Mouse (Mus musculus): ENCODE measurements around the gene Rora. TPM values are rescaled to one million over a fixed set of nuclear protein-coding genes. Genes with fewer than 3 reads are reported as not detected.
A peak's percentile ranks its signal among the peaks of the same experiment; 100 is the strongest.

Gene Rora
- total RNA-seq, 2 experiments from 2014 or later: 68.0 to 81.9 TPM

GRCm38 (mm10) chr9:68735886-68736285 is 82.3 kb downstream of the Rora start:
- DNase-seq (ENCODE audit: low spot score in 2 of 2): no peak
- intact Hi-C loops (cut with DNase I): no loop called here

- intact Hi-C loops (cut with DNase I): no loop called here
- no peak for DNase-seq (ENCODE audit: low spot score in 2 of 2)
These were observed 83.7 kb downstream of the Rora start for GRCm38 (mm10) chr9:68737197-68737736.

GRCm38 (mm10) chr9:68745931-68746646 is 92.5 kb downstream of the Rora start:
- DNase-seq (ENCODE audit: low spot score in 2 of 2): peak in 1 of 2 experiments; percentile 72
- intact Hi-C loops (cut with DNase I): no loop called here

- DNase-seq (ENCODE audit: low spot score in 2 of 2): no peak
- intact Hi-C loops (cut with DNase I): no loop called here
These were observed 103.4 kb downstream of the Rora start for GRCm38 (mm10) chr9:68756976-68757375.

- DNase-seq (ENCODE audit: low spot score in 2 of 2): no peak
- intact Hi-C loops (cut with DNase I): no loop called here
These were observed 105.7 kb downstream of the Rora start for GRCm38 (mm10) chr9:68759324-68759723.

- intact Hi-C loops (cut with DNase I): no loop called here
- no peak for DNase-seq (ENCODE audit: low spot score in 2 of 2)
These were observed 106.7 kb downstream of the Rora start for GRCm38 (mm10) chr9:68760329-68760728.

- intact Hi-C loops (cut with DNase I): no loop called here
These were observed 107.3 kb downstream of the Rora start for GRCm38 (mm10) chr9:68760876-68761275.

GRCm38 (mm10) chr9:68761672-68762071 is 108.1 kb downstream of the Rora start:
- intact Hi-C loops (cut with DNase I): no loop called here

More at GRCm38 (mm10) chr9:68760876-68761275, 107.3 kb downstream of the Rora start:
- DNase-seq (ENCODE audit: low spot score in 2 of 2): no peak

GRCm38 (mm10) chr9:68765595-68765994 is 112.0 kb downstream of the Rora start:
- DNase-seq (ENCODE audit: low spot score in 2 of 2): no peak
- intact Hi-C loops (cut with DNase I): no loop called here

More at GRCm38 (mm10) chr9:68761672-68762071, 108.1 kb downstream of the Rora start:
- no peak for DNase-seq (ENCODE audit: low spot score in 2 of 2)

GRCm38 (mm10) chr9:68769638-68770037 is 116.1 kb downstream of the Rora start:
- DNase-seq (ENCODE audit: low spot score in 2 of 2): no peak
- intact Hi-C loops (cut with DNase I): no loop called here

GRCm38 (mm10) chr9:68771383-68771782 is 117.8 kb downstream of the Rora start:
- intact Hi-C loops (cut with DNase I): no loop called here

GRCm38 (mm10) chr9:68773770-68774169 is 120.2 kb downstream of the Rora start:
- intact Hi-C loops (cut with DNase I): no loop called here
- DNase-seq (ENCODE audit: low spot score in 2 of 2): no peak

More at GRCm38 (mm10) chr9:68771383-68771782, 117.8 kb downstream of the Rora start:
- DNase-seq (ENCODE audit: low spot score in 2 of 2): no peak

GRCm38 (mm10) chr9:68782011-68782410 is 128.4 kb downstream of the Rora start:
- DNase-seq (ENCODE audit: low spot score in 2 of 2): peak in 1 of 2 experiments; percentile 21
- intact Hi-C loops (cut with DNase I): no loop called here

- peak in 1 of 2 experiments; percentile 19 for DNase-seq (ENCODE audit: low spot score in 2 of 2)
- intact Hi-C loops (cut with DNase I): no loop called here
These were observed 129.0 kb downstream of the Rora start for GRCm38 (mm10) chr9:68782604-68783003.

- intact Hi-C loops (cut with DNase I): no loop called here
These were observed 129.7 kb downstream of the Rora start for GRCm38 (mm10) chr9:68783246-68783645.

GRCm38 (mm10) chr9:68786614-68787293 is 133.2 kb downstream of the Rora start:
- DNase-seq (ENCODE audit: low spot score in 2 of 2): no peak

More at GRCm38 (mm10) chr9:68783246-68783645, 129.7 kb downstream of the Rora start:
- DNase-seq (ENCODE audit: low spot score in 2 of 2): no peak

GRCm38 (mm10) chr9:68787665-68788064 is 134.1 kb downstream of the Rora start:
- intact Hi-C loops (cut with DNase I): no loop called here
- DNase-seq (ENCODE audit: low spot score in 2 of 2): no peak

More at GRCm38 (mm10) chr9:68786614-68787293, 133.2 kb downstream of the Rora start:
- intact Hi-C loops (cut with DNase I): no loop called here

GRCm38 (mm10) chr9:68790922-68791321 is 137.3 kb downstream of the Rora start:
- DNase-seq (ENCODE audit: low spot score in 2 of 2): no peak
- intact Hi-C loops (cut with DNase I): no loop called here

GRCm38 (mm10) chr9:68791982-68792540 is 138.5 kb downstream of the Rora start:
- intact Hi-C loops (cut with DNase I): no loop called here
- peak in 1 of 2 experiments; percentile 14 for DNase-seq (ENCODE audit: low spot score in 2 of 2)

- no peak for DNase-seq (ENCODE audit: low spot score in 2 of 2)
- intact Hi-C loops (cut with DNase I): no loop called here
These were observed 141.7 kb downstream of the Rora start for GRCm38 (mm10) chr9:68795314-68795713.

Measured in left cerebral cortex, postnatal 25 days (tissue).